Comparison of ENCODE assay signal across 8 mouse cellular contexts in genomic region chr13:11763104-11763503, GRCm38 (mm10).
DNase-seq lines count a peak whose midpoint lies in the region; ATAC-seq and TF ChIP-seq lines count a peak whose summit lies in the region.

No protein-coding gene starts in this region.

- 50% methylated on average over 3 of the region's 3 CpGs for WGBS in lung, adult 2 months
- 82% methylated on average over 3 of the region's 3 CpGs for WGBS in hindbrain, postnatal 0 days

- TF ChIP-seq POLR2A in lung, adult 2 months (IDR thresholded peaks at IDR 0.05; ENCODE audit: borderline replicate concordance, extremely low read depth, low read depth, low read length): no peak

- no peak overlapping the region for H3K4me2 ChIP-seq in hindbrain, postnatal 0 days (ENCODE audit: low read depth, low read length)

- peak; percentile 61; the same call in 1 of the 2 replicates for ATAC-seq in hindbrain, postnatal 0 days

- no peaks in the 10 kb centered on the region for H3K36me3 ChIP-seq in hindbrain, postnatal 0 days (ENCODE audit: insufficient read depth, low read length)

- H3K9ac ChIP-seq in hindbrain, postnatal 0 days (replicated peaks; ENCODE audit: low read length): no peak overlapping the region

- H3K4me1 ChIP-seq in lung, adult 2 months (ENCODE audit: control insufficient read depth, insufficient read depth, low read length): no peaks in the 10 kb centered on the region
- H3K4me1 ChIP-seq in hindbrain, postnatal 0 days (ENCODE audit: insufficient read depth, low read length): no peaks in the 10 kb centered on the region

- peak; percentile 16 for DNase-seq in adrenal gland, adult 2 months
- no peak for DNase-seq in adrenal gland, adult 8-10 months
- DNase-seq in lung, adult 2 months: no peak
- no peak for DNase-seq in lung, postnatal 4 days
- peak; percentile 65 to 72 for DNase-seq in cerebellum, adult 18-20 months
- peak; percentile 85 for DNase-seq in hindbrain, postnatal 0 days (ENCODE audit: low spot score)
- DNase-seq in mesoderm, embryonic 11.5 days (ENCODE audit: low read depth, low spot score): peak; percentile 41
- no peak for DNase-seq in urinary bladder, adult 2 months (ENCODE audit: low spot score)

- TF ChIP-seq CTCF in lung, adult 2 months (IDR thresholded peaks at IDR 0.05; ENCODE audit: insufficient read depth, low read length): peak; percentile 32; the same call in 1 of the 2 replicates
- TF ChIP-seq CTCF in hindbrain, postnatal 0 days (IDR thresholded peaks at IDR 0.05; ENCODE audit: low read depth): peak; percentile 84

- H3K27ac ChIP-seq in hindbrain, postnatal 0 days: no peak overlapping the region

- H3K9me3 ChIP-seq in hindbrain, postnatal 0 days (ENCODE audit: low read length): no peaks in the 10 kb centered on the region

- H3K27me3 ChIP-seq in hindbrain, postnatal 0 days (ENCODE audit: insufficient read depth, low read length): no peaks in the 10 kb centered on the region

- no peak overlapping the region for H3K4me3 ChIP-seq in lung, adult 2 months (replicated peaks; ENCODE audit: extremely low read depth, low read depth, low read length)
- no peak overlapping the region for H3K4me3 ChIP-seq in hindbrain, postnatal 0 days (ENCODE audit: low read length)

Comparison
In these comparisons a context has a peak if more than half of its experiments do, and no peak if none do; other contexts are left out.
1. DNase-seq: peak in adrenal gland, adult 2 months (single experiment), cerebellum, adult 18-20 months (2 of 2), hindbrain, postnatal 0 days (single experiment) and mesoderm, embryonic 11.5 days (single experiment); none in adrenal gland, adult 8-10 months (single experiment), lung, adult 2 months (single experiment), lung, postnatal 4 days (0 of 2) and urinary bladder, adult 2 months (single experiment).